Mouse (Mus musculus): ENCODE data around the gene Zbtb20.

GRCm38 (mm10) chr16:43506189-43506751 is 630.6 kb downstream of the Zbtb20 start:
- TF ChIP-seq CTCF (IDR thresholded peaks at IDR 0.05), result no peak
- no peak for TF ChIP-seq POLR2A (IDR thresholded peaks at IDR 0.05; ENCODE audit: insufficient read depth, low read depth, low read length)

All from heart, adult 2 months (tissue).